Mouse (Mus musculus) heart, adult 18-20 months (tissue): ENCODE measurements around the gene Mrpl2. TPM values are rescaled to one million over a fixed set of nuclear protein-coding genes. Genes with fewer than 3 reads are reported as not detected.

Experiments
- total RNA-seq, 2 experiments: library from RNA; stranded (reverse); gene quantifications; 2 replicates each; pipeline ENCODE4 v1.2.3; 2021

Mrpl2 gene
- total RNA-seq, 2 experiments from 2014 or later, result 136 to 141 TPM

Other genes starting within 250 kb of the Mrpl2 start
- gene Crip3, start 217.3 kb upstream of the Mrpl2 start, total RNA-seq, result 1 to 10 TPM in 1 of 2 experiments, under 1 TPM in 1; 0.82 to 1.2 TPM
- not detected for gene Slc22a7, start 207.8 kb upstream of the Mrpl2 start, total RNA-seq
- under 1 TPM; 0.20 to 0.28 TPM for gene Ttbk1, start 158.6 kb upstream of the Mrpl2 start, total RNA-seq
- gene Dnph1, start 149.5 kb upstream of the Mrpl2 start, total RNA-seq, result 1 to 10 TPM; 1.2 to 1.5 TPM
- gene Cul9, start 99.8 kb upstream of the Mrpl2 start, total RNA-seq, result 10 to 100 TPM; 23.9 to 25.7 TPM
- gene Srf, start 90.1 kb upstream of the Mrpl2 start, total RNA-seq, result 10 to 100 TPM; 88.4 to 93.6 TPM
- 1 to 10 TPM; 2.0 to 2.5 TPM for gene Ptk7, start 16.7 kb upstream of the Mrpl2 start, total RNA-seq
- gene Klc4, start 207 bp upstream of the Mrpl2 start, total RNA-seq, result 10 to 100 TPM; 25.9 to 26.8 TPM
- 10 to 100 TPM; 16.9 to 18.8 TPM for gene Cul7, start 4.1 kb downstream of the Mrpl2 start, total RNA-seq
- 10 to 100 TPM; 13.4 to 14.2 TPM for gene Rrp36, start 28.1 kb downstream of the Mrpl2 start, total RNA-seq
- 10 to 100 TPM; 52.0 to 52.2 TPM for gene Mea1, start 32.6 kb downstream of the Mrpl2 start, total RNA-seq
- gene Klhdc3, start 34.7 kb downstream of the Mrpl2 start, total RNA-seq, result 10 to 100 TPM; 53.5 to 60.2 TPM
- gene Ppp2r5d, start 58.9 kb downstream of the Mrpl2 start, total RNA-seq, result 10 to 100 TPM; 29.0 to 30.0 TPM
- gene Pex6, start 65.2 kb downstream of the Mrpl2 start, total RNA-seq, result 10 to 100 TPM; 36.1 to 39.2 TPM
- gene Gnmt, start 82.9 kb downstream of the Mrpl2 start, total RNA-seq, result 1 to 10 TPM; 3.7 to 4.1 TPM
- gene Cnpy3, start 106.0 kb downstream of the Mrpl2 start, total RNA-seq, result 10 to 100 TPM; 16.5 to 18.2 TPM
- gene Ptcra, start 117.5 kb downstream of the Mrpl2 start, total RNA-seq, result not detected
- gene 2310039H08Rik, start 126.4 kb downstream of the Mrpl2 start, total RNA-seq, result 10 to 100 TPM; 24.4 to 29.4 TPM
- gene Rpl7l1, start 136.4 kb downstream of the Mrpl2 start, total RNA-seq, result 10 to 100 TPM; 59.8 to 61.8 TPM
- gene Bicral, start 212.3 kb downstream of the Mrpl2 start, total RNA-seq, result 10 to 100 TPM in 1 of 2 experiments, 1 to 10 TPM in 1; 7.5 to 13.0 TPM
- 10 to 100 TPM; 16.0 to 16.6 TPM for gene Tbcc, start 244.5 kb downstream of the Mrpl2 start, total RNA-seq